Mouse (Mus musculus) kidney, adult 2 months (tissue): ENCODE data around the gene Sorcs2. TPM values are rescaled to one million over a fixed set of nuclear protein-coding genes. Genes with fewer than 3 reads are reported as not detected.
A peak's percentile ranks its signal among the peaks of the same experiment; 100 is the strongest.

Experiments used
- DNase-seq: peaks from one replicate; pipeline ENCODE4 v3.0.0; 2021
- H3K27ac ChIP-seq: fragments of 200-500 bp; 2 replicates; pipeline ENCODE4 v1.5.1; 2012; ENCODE audit warnings: low read depth, low read length, control low read depth, inconsistent platforms; ENCODE audit not compliant: insufficient read depth
- H3K27me3 ChIP-seq: fragments of 200-500 bp; replicated peaks from 2 replicates; pipeline ENCODE4 v1.6.1; 2012; ENCODE audit warnings: mild to moderate bottlenecking, moderate library complexity, low read length, inconsistent platforms; ENCODE audit not compliant: control insufficient read depth, insufficient read depth
- H3K36me3 ChIP-seq: fragments of 200-500 bp; 2 replicates; pipeline ENCODE4 v1.6.1; 2012; ENCODE audit warnings: mild to moderate bottlenecking, moderate library complexity, low read length, inconsistent platforms; ENCODE audit not compliant: control insufficient read depth, insufficient read depth
- H3K4me1 ChIP-seq: fragments of 200-500 bp; 2 replicates; pipeline ENCODE4 v1.6.1; 2011; ENCODE audit warnings: low read length; ENCODE audit not compliant: control insufficient read depth, insufficient read depth
- H3K4me3 ChIP-seq: fragments of 200-500 bp; 2 replicates; pipeline ENCODE4 v1.5.1; 2011; ENCODE audit warnings: mild to moderate bottlenecking, low read depth, low read length, control low read depth; ENCODE audit not compliant: insufficient read depth
- CTCF ChIP-seq: fragments of 200-500 bp; conservative IDR thresholded peaks from 2 replicates; pipeline ENCODE4 v1.5.1; 2011; ENCODE audit warnings: low read depth, mild to moderate bottlenecking, control low read depth, low read length, moderate library complexity, mixed read lengths; ENCODE audit not compliant: insufficient read depth, insufficient read length
- POLR2A ChIP-seq: fragments of 200-500 bp; IDR thresholded peaks from one replicate; pipeline ENCODE4 v1.6.1; 2011; ENCODE audit warnings: low read depth, low read length, control low read depth
- WGBS: fragments of 180-500 bp; shearing (Covaris S2); methylation state at CpG from one replicate; pipeline ENCODE4 v1.1.7; 2018; 5-methylcytosine and 5-hydroxymethylcytosine counted together
- polyA plus RNA-seq: library from polyadenylated mRNA; depleted of rRNA; stranded (reverse); fragments of >200 nt; gene quantifications from 2 replicates; pipeline ENCODE4 v1.2.3, GENCODE M21; 2012

Sorcs2 gene
- polyA plus RNA-seq, 1 experiment = 1.9 TPM

DNA sequence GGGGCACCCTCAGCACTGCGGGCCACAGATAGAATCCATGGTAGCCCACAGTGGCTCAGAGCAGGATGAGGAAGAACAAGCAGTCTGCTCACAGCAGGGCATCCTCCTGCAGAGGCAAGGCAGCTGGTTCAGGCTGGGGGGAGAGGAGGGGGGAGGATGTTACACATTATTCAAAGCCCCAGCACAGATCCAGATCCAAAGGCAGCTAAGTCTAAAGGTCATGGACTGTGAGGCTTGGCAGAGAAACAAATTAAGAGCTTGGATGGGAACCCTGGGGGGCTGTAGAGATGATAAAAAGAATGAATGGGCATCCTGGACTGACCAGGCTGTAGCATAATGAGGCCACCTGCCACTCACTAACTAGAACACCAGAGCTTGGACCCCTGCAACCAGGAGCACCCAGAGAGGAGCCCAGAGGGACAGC is 28.7 kb downstream of the Sorcs2 start:
- Histone ChIP-seq H3K4me1 (0 out of 2 replicates have a peak, but pooled peaks cover 12% of the 10 kb centered on the region), H3K4me3 (no peak overlapping the region), H3K27me3 (no peaks in the 10 kb centered on the region), H3K36me3 (no peaks in the 10 kb centered on the region), H3K27ac (peak overlapping the region; percentile 24; the same call in 1 of the 2 replicates)
- TF ChIP-seq POLR2A = no peak
- no peak for TF ChIP-seq CTCF
- peak; percentile 86 for DNase-seq
- 31% methylated on average over 1 of the region's 1 CpGs for WGBS

DNA sequence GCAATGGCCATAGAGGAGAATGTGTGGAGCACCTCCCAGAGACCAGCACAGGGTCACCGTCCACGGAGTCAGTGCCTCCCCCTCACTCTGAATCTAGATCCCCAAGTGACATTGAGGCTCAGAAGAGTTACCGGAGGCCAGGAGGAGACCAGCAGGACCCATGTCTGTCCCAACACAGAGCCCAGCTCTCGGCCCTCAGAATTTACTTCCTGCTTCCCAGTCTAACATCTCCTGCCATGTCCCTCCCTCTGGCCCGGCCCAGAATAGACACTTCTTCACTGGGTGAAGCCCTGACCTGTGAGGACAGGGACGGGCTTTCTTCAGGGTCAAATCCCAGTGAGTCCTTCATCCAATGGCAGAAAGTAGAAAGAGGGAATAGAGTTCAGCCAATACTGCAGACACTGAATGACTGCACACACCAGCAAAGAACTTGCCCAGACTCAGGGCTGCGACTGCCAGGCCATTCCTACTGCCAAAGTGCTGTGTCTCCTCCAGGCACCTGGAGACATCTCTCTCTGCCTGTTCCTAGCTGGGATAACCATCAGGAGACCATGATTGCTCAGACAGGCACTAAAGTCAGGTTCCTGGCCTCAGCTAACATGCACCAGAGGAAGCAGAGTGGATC is 29.3 kb downstream of the Sorcs2 start:
- 48% methylated on average over 7 of the region's 7 CpGs for WGBS
- Histone ChIP-seq H3K27ac (peak overlapping the region; percentile 24; the same call in 1 of the 2 replicates), H3K27me3 (no peaks in the 10 kb centered on the region), H3K4me3 (no peak overlapping the region), H3K4me1 (0 out of 2 replicates have a peak, but pooled peaks cover 12% of the 10 kb centered on the region), H3K36me3 (no peaks in the 10 kb centered on the region)
- TF ChIP-seq CTCF (no peak), POLR2A (no peak)
- DNase-seq = no peak

- no peak for TF ChIP-seq POLR2A
- no peak for TF ChIP-seq CTCF
- 83% methylated on average over 6 of the region's 6 CpGs for WGBS
- no peak for DNase-seq
- H3K36me3 ChIP-seq = no peaks in the 10 kb centered on the region
- 0 out of 2 replicates have a peak, but pooled peaks cover 12% of the 10 kb centered on the region for H3K4me1 ChIP-seq
- no peaks in the 10 kb centered on the region for H3K27me3 ChIP-seq
- H3K27ac ChIP-seq = no peak overlapping the region
- no peak overlapping the region for H3K4me3 ChIP-seq
These were observed 30.0 kb downstream of the Sorcs2 start for GRCm38 (mm10) chr5:36367911-36368310.

DNA sequence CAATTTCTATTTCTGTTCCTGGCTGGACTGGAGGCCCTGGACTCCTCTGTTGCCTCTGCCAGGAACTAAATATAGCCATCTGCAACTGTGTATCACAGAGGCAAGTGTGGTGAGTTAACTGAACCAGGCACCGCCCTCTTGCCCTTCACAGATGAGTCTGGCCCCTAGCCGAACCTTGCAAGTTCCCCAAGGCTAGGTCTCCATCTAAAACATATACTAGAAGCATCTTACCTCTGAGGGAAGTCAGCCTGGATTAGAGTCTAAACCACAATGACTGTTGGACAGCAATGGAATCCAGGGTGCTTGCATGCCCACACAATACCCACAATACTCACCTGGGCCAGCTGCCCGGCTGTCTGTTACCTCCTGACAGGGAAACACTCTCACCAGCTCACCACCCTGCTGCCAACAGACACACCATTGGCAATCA is 30.7 kb downstream of the Sorcs2 start:
- WGBS = 50% methylated on average over 3 of the region's 3 CpGs
- Histone ChIP-seq H3K4me3 (no peak overlapping the region), H3K27me3 (no peaks in the 10 kb centered on the region), H3K27ac (no peak overlapping the region), H3K4me1 (0 out of 2 replicates have a peak, but pooled peaks cover 12% of the 10 kb centered on the region), H3K36me3 (no peaks in the 10 kb centered on the region)
- TF ChIP-seq POLR2A (no peak), CTCF (no peak)
- peak; percentile 48 for DNase-seq

- Histone ChIP-seq H3K27me3 (no peaks in the 10 kb centered on the region), H3K4me3 (no peak overlapping the region), H3K27ac (no peak overlapping the region), H3K36me3 (no peaks in the 10 kb centered on the region), H3K4me1 (no peaks in the 10 kb centered on the region)
- no peak for DNase-seq
- WGBS = 74% methylated on average over 7 of the region's 7 CpGs
- TF ChIP-seq POLR2A (no peak), CTCF (no peak)
These were observed 36.2 kb downstream of the Sorcs2 start for GRCm38 (mm10) chr5:36361749-36362148.

GRCm38 (mm10) chr5:36360343-36360742 is 37.6 kb downstream of the Sorcs2 start:
- no peak for DNase-seq
- 84% methylated on average over 7 of the region's 7 CpGs for WGBS
- Histone ChIP-seq H3K27me3 (no peaks in the 10 kb centered on the region), H3K4me3 (no peak overlapping the region), H3K36me3 (no peaks in the 10 kb centered on the region), H3K27ac (no peak overlapping the region), H3K4me1 (no peaks in the 10 kb centered on the region)
- TF ChIP-seq POLR2A (no peak), CTCF (no peak)

DNA sequence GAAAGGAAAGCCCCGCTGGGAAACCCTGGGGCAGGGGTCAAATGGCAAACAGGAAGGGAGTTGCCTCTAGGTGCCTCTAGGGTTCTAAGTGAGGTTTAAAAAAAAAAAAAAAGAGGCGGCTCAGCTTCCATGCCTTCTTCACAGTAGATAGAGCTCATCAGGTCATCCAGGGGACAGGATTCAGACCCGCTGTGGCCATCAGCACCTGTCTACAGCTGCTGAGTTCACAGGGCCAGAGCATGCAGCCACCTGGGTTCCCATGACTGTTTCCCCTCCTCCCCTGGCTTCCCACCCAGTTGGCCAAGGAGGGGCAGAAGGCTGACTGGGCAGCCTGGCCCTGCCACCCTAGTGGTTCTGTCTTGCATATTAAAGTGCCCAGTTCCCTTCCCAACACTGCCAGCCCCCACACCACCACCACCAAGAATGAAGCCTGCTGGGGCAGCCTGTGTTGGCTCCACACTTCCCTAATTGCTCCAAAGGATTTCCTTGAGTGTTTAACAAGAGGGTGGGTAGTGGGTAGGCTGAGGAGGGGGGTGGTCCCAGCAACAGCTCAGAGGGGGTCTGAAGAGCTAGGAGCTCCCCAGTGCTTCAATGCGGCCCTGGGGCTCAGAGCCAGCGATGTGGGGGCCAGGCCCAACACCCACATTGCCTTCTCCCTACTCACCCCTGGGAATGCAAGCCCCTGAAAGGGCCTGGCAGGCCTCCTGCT is 38.2 kb downstream of the Sorcs2 start:
- H3K4me1 ChIP-seq = no peaks in the 10 kb centered on the region

More for the DNA sequence above, 38.2 kb downstream of the Sorcs2 start:
- 74% methylated on average over 5 of the region's 5 CpGs for WGBS
- no peak overlapping the region for H3K27ac ChIP-seq
- no peak overlapping the region for H3K4me3 ChIP-seq
- no peaks in the 10 kb centered on the region for H3K36me3 ChIP-seq
- DNase-seq = no peak
- no peaks in the 10 kb centered on the region for H3K27me3 ChIP-seq
- TF ChIP-seq POLR2A (no peak), CTCF (no peak)
